Mouse (Mus musculus): ENCODE data around the gene Ptges. TPM values are rescaled to one million over a fixed set of nuclear protein-coding genes. Genes with fewer than 3 reads are reported as not detected.

The Ptges gene
- polyA plus RNA-seq, 1 experiment = not detected

DNA sequence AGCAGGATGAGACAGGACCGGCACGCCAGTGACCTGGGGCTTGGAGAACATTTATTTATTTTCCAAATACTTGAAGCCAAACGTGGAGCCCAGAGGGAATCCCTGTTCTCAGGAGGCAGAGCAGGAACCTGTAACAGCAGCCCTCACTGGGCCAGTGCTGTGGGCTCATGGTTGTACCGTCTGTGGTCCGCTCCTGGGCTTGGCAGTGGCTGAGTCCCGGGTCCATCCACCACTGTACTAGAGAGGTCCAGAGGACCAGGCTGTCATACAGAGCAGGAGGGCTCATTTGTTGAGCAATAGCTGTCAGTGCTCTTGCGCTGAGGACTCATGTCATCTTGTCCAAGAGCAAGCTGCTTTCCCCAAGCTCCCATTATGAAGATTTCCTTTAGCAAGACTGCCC lies 54.6 kb downstream of the Ptges start:
- Histone ChIP-seq H3K27ac (ENCODE audit: insufficient read depth, low read depth, low read length) (no peak overlapping the region), H3K4me1 (ENCODE audit: control insufficient read depth, insufficient read depth, low read length) (peaks cover 9% of the 10 kb centered on the region), H3K4me3 (ENCODE audit: insufficient read depth, low read depth, low read length) (no peak overlapping the region)
- 74% methylated on average over 7 of the region's 7 CpGs for WGBS
- TF ChIP-seq CTCF (IDR thresholded peaks at IDR 0.05; ENCODE audit: insufficient read depth, low read depth, low read length) (no peak), POLR2A (IDR thresholded peaks at IDR 0.05; ENCODE audit: insufficient read depth, low read depth, low read length) (no peak)

- TF ChIP-seq CTCF (IDR thresholded peaks at IDR 0.05; ENCODE audit: insufficient read depth, low read depth, low read length) (no peak), POLR2A (IDR thresholded peaks at IDR 0.05; ENCODE audit: insufficient read depth, low read depth, low read length) (no peak)
- WGBS = 54% methylated on average over 10 of the region's 10 CpGs
- H3K4me1 ChIP-seq (ENCODE audit: control insufficient read depth, insufficient read depth, low read length) = peaks cover 9% of the 10 kb centered on the region
- H3K27ac ChIP-seq (ENCODE audit: insufficient read depth, low read depth, low read length) = no peak overlapping the region
- H3K4me3 ChIP-seq (ENCODE audit: insufficient read depth, low read depth, low read length) = no peak overlapping the region
Observed at GRCm38 (mm10) chr2:30874445-30874844, 55.2 kb downstream of the Ptges start.

- WGBS = 79% methylated on average over 6 of the region's 6 CpGs
- TF ChIP-seq CTCF (IDR thresholded peaks at IDR 0.05; ENCODE audit: insufficient read depth, low read depth, low read length) = no peak
- no peak for TF ChIP-seq POLR2A (IDR thresholded peaks at IDR 0.05; ENCODE audit: insufficient read depth, low read depth, low read length)
Observed at GRCm38 (mm10) chr2:30872669-30873068, 57.0 kb downstream of the Ptges start.

DNA sequence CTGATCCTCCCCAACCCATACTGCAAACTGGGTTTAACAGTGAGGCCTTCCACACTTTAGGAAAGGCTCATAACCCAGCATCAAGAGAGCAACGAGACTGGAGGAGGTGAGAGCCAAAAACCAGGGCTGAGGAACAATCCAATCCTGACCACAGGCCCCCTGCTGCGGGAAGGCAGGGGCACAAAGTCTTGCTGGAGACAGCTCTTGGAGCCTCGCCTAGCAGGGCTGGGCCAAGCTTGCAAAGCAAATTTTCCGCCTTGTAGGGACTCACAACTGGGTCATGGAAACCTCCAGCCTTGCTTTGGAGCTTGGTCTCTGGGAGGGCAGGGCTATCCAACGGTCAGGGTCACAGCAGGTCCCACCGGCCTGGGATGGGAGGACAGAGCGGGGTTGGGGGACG lies 58.8 kb downstream of the Ptges start:
- 60% methylated on average over 8 of the region's 8 CpGs for WGBS
- no peak overlapping the region for H3K4me3 ChIP-seq (ENCODE audit: insufficient read depth, low read depth, low read length)
- no peak for TF ChIP-seq POLR2A (IDR thresholded peaks at IDR 0.05; ENCODE audit: insufficient read depth, low read depth, low read length)
- TF ChIP-seq CTCF (IDR thresholded peaks at IDR 0.05; ENCODE audit: insufficient read depth, low read depth, low read length) = no peak
- H3K4me1 ChIP-seq (ENCODE audit: control insufficient read depth, insufficient read depth, low read length) = peaks cover 8% of the 10 kb centered on the region
- no peak overlapping the region for H3K27ac ChIP-seq (ENCODE audit: insufficient read depth, low read depth, low read length)

More at GRCm38 (mm10) chr2:30872669-30873068, 57.0 kb downstream of the Ptges start:
- Histone ChIP-seq H3K27ac (ENCODE audit: insufficient read depth, low read depth, low read length) (no peak overlapping the region), H3K4me3 (ENCODE audit: insufficient read depth, low read depth, low read length) (no peak overlapping the region), H3K4me1 (ENCODE audit: control insufficient read depth, insufficient read depth, low read length) (peaks cover 9% of the 10 kb centered on the region)

DNA sequence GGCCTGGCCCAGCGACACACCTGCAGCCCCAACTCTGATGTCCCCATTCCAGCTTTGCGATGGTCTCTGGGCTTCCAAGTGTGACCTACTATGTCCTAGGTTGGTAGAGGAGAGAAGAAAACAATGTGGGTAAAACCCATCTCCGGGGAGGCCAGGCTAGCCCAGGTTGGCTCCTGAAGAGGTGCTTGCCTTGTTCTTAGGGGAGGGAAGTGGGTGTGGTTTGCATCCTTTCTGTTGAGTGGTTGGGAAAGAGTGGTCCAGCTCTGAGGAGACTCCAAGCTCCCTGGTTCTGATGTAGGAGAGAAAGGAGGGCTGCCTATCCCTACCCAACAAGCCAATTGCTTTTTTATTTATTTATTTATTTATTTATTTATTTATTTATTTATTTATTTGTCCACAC lies 64.2 kb downstream of the Ptges start:
- no peak overlapping the region for H3K4me3 ChIP-seq (ENCODE audit: insufficient read depth, low read depth, low read length)
- no peak for TF ChIP-seq POLR2A (IDR thresholded peaks at IDR 0.05; ENCODE audit: insufficient read depth, low read depth, low read length)
- no peak for TF ChIP-seq CTCF (IDR thresholded peaks at IDR 0.05; ENCODE audit: insufficient read depth, low read depth, low read length)
- WGBS = 63% methylated on average over 3 of the region's 3 CpGs
- no peak overlapping the region for H3K27ac ChIP-seq (ENCODE audit: insufficient read depth, low read depth, low read length)
- peaks cover 39% of the 10 kb centered on the region for H3K4me1 ChIP-seq (ENCODE audit: control insufficient read depth, insufficient read depth, low read length)

DNA sequence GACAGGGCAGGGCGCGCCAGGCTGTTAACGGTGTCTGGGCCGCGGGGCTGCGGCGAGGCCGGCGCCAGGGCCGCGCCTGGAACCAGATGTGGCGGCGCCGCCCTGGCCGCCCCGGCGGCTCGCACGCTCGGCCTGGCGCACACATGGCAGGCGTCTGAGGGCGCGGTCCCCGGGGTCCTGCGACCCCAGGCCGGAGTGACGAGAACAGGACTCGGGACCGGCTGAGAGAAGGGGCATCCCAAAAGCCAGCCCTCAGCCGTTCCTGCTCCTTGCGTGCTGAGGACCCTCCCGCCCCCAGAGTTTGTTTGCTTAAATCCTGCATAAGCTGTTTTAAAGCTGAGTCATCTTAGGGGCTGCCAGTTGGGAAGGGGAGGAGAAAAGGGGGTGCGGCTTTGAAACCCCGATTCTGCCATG lies 64.7 kb downstream of the Ptges start:
- WGBS = 4% methylated on average over 35 of the region's 35 CpGs
- H3K27ac ChIP-seq (ENCODE audit: insufficient read depth, low read depth, low read length) = no peak overlapping the region
- H3K4me3 ChIP-seq (ENCODE audit: insufficient read depth, low read depth, low read length) = peak overlapping the region; percentile 26
- no peak for TF ChIP-seq POLR2A (IDR thresholded peaks at IDR 0.05; ENCODE audit: insufficient read depth, low read depth, low read length)
- no peak for TF ChIP-seq CTCF (IDR thresholded peaks at IDR 0.05; ENCODE audit: insufficient read depth, low read depth, low read length)
- H3K4me1 ChIP-seq (ENCODE audit: control insufficient read depth, insufficient read depth, low read length) = peaks cover 39% of the 10 kb centered on the region

GRCm38 (mm10) chr2:30863574-30863973 lies 66.1 kb downstream of the Ptges start:
- H3K27ac ChIP-seq (ENCODE audit: insufficient read depth, low read depth, low read length) = no peak overlapping the region
- H3K4me3 ChIP-seq (ENCODE audit: insufficient read depth, low read depth, low read length) = no peak overlapping the region
- 89% methylated on average over 9 of the region's 9 CpGs for WGBS
- H3K4me1 ChIP-seq (ENCODE audit: control insufficient read depth, insufficient read depth, low read length) = peaks cover 45% of the 10 kb centered on the region
- no peak for TF ChIP-seq CTCF (IDR thresholded peaks at IDR 0.05; ENCODE audit: insufficient read depth, low read depth, low read length)
- TF ChIP-seq POLR2A (IDR thresholded peaks at IDR 0.05; ENCODE audit: insufficient read depth, low read depth, low read length) = no peak

DNA sequence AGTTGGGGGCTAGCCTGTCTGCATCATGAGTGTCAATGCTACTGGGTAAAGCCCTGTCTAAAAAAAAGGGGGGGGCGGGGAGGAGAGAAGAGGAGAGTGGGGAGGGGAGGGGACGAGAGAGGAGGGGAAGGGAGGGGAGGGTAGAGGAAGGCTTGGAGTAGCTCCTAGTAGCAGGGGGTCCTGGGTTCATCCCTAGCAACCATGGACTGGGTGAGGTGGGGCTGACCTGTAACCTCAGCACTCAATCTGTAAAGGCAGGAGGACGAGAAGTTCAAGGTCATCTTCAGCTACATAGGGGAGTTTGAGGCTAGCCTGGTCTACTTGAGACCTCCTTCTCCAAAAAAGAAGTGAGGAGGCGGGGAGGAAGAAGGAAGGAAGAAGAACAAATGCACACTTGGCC lies 67.6 kb downstream of the Ptges start:
- Histone ChIP-seq H3K4me1 (ENCODE audit: control insufficient read depth, insufficient read depth, low read length) (peaks cover 58% of the 10 kb centered on the region), H3K27ac (ENCODE audit: insufficient read depth, low read depth, low read length) (0 out of 2 replicates have a peak overlapping the region, but pooled peaks have one; percentile 12), H3K4me3 (ENCODE audit: insufficient read depth, low read depth, low read length) (no peak overlapping the region)
- 49% methylated on average over 3 of the region's 4 CpGs for WGBS
- no peak for TF ChIP-seq CTCF (IDR thresholded peaks at IDR 0.05; ENCODE audit: insufficient read depth, low read depth, low read length)
- no peak for TF ChIP-seq POLR2A (IDR thresholded peaks at IDR 0.05; ENCODE audit: insufficient read depth, low read depth, low read length)

DNA sequence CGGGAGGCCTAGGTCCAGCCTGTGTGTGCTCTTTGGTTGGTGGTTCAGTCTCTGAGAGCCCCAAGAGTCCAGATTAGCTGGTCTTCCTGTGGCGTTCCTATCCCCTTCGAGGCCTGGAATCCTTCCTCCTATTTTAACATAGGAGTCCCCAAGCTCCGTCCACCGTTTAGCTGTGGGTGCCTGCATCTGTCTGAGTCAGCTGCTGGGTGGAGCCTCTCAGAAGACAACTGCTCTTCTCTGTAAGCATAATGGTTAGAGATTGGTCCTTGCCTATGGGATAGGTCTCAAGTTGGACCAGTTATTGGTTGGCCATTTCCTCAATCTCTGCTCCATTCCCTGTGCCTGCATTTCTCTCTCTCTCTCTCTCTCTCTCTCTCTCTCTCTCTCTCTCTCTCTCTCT lies 69.9 kb downstream of the Ptges start:
- no peak overlapping the region for H3K27ac ChIP-seq (ENCODE audit: insufficient read depth, low read depth, low read length)
- TF ChIP-seq CTCF (IDR thresholded peaks at IDR 0.05; ENCODE audit: insufficient read depth, low read depth, low read length) (no peak), POLR2A (IDR thresholded peaks at IDR 0.05; ENCODE audit: insufficient read depth, low read depth, low read length) (no peak)
- H3K4me1 ChIP-seq (ENCODE audit: control insufficient read depth, insufficient read depth, low read length) = peaks cover 62% of the 10 kb centered on the region
- 63% methylated on average over 5 of the region's 5 CpGs for WGBS
- H3K4me3 ChIP-seq (ENCODE audit: insufficient read depth, low read depth, low read length) = no peak overlapping the region

GRCm38 (mm10) chr2:30857076-30857475 lies 72.6 kb downstream of the Ptges start:
- WGBS = 45% methylated on average over 6 of the region's 6 CpGs
- TF ChIP-seq POLR2A (IDR thresholded peaks at IDR 0.05; ENCODE audit: insufficient read depth, low read depth, low read length) (no peak), CTCF (IDR thresholded peaks at IDR 0.05; ENCODE audit: insufficient read depth, low read depth, low read length) (no peak)
- Histone ChIP-seq H3K4me1 (ENCODE audit: control insufficient read depth, insufficient read depth, low read length) (peaks cover 62% of the 10 kb centered on the region), H3K27ac (ENCODE audit: insufficient read depth, low read depth, low read length) (no peak overlapping the region), H3K4me3 (ENCODE audit: insufficient read depth, low read depth, low read length) (no peak overlapping the region)

Measured in olfactory bulb, adult 2 months (tissue).